Mouse (Mus musculus): ENCODE data around the gene Tram2.

The Tram2 gene

DNA sequence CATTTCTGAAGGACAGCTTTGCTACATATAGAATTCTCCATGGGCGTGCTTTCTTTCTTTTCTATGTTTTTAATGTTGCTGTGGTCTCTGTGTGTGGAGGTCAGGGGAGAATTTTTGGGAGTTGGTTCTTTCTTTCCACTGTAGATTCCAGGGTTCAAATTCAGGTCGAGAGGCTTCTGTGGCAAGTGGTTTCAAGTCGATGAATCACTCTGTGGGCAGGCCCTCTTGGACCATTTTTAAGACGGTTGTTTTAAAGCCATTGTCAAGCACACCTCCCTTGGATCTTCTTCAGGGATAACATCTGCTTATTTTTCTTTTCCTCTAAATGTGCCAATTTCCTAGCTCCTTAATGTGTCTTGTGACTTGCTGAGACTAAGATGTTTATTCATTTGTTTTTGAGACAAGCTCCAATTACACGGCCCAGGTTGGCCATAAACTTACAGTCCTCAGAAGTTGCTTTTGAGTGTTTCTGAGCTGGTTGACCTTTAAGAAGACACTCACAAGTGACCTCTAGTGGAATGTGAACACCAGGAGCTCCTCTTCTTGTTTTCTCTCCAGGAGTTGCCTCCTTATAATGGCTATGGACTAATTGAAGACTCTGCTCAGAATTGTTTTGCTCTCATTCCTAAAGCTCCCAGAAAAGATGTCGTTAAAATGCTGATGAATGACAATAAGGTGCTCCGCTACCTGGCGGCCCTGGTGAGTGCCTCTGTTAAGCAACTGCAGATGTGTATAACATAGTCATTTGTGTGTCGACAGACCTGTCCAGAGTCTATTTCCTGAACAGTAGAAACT, 104.5 kb downstream of the Tram2 start:
- ATAC-seq (ENCODE audit: low TSS enrichment), result no peak

DNA sequence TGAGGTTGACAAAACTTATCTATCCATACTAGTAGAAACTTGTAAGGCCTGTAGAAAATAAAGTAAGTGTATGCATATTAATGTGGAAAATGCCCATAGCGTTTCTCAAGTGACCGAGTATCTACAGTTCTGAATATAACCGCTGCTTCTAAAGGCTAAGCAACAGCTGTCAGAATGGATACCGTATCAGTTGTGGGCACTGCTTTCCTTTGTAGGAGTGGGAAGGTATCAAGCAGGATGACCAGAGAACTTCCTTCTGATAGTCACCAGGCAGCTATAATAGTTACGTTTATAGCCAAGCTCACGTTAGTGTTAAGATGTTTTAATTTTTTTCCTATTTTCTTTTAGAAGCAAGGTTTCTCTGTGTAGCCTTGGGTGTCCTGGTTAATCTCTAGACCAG, 105.6 kb downstream of the Tram2 start:
- no peak for ATAC-seq (ENCODE audit: low TSS enrichment)

- no peak for ATAC-seq (ENCODE audit: low TSS enrichment)
Measured at GRCm38 (mm10) chr1:20969642-20970041, 109.4 kb downstream of the Tram2 start.

GRCm38 (mm10) chr1:20954876-20955275, 124.2 kb downstream of the Tram2 start:
- no peak for ATAC-seq (ENCODE audit: low TSS enrichment)

- ATAC-seq (ENCODE audit: low TSS enrichment), result peak; percentile 75
Measured at GRCm38 (mm10) chr1:20951799-20952198, 127.2 kb downstream of the Tram2 start.

GRCm38 (mm10) chr1:20951300-20951763, 127.7 kb downstream of the Tram2 start, which contains the start of gene Efhc1:
Gene Efhc1 (plus strand): TSS chr1:20951626.
- ATAC-seq (ENCODE audit: low TSS enrichment), result peak; percentile 96

Measured in frontal cortex, adult (tissue).